Mouse (Mus musculus) frontal cortex, postnatal 10 days (tissue): ENCODE results near the gene Car4.

Source experiments
- DNase-seq, 2 experiments: peaks; one replicate each; pipeline ENCODE4 v3.0.0; 2022; ENCODE audit warnings: low spot score in 2 of 2, mixed read lengths in 1 of 2

Gene Car4

GRCm38 (mm10) chr11:84958271-84958630 is 665 bp downstream of the Car4 start:
- no peak for DNase-seq

- DNase-seq: no peak
Measured at GRCm38 (mm10) chr11:84959181-84959580, 1.6 kb downstream of the Car4 start.

DNA sequence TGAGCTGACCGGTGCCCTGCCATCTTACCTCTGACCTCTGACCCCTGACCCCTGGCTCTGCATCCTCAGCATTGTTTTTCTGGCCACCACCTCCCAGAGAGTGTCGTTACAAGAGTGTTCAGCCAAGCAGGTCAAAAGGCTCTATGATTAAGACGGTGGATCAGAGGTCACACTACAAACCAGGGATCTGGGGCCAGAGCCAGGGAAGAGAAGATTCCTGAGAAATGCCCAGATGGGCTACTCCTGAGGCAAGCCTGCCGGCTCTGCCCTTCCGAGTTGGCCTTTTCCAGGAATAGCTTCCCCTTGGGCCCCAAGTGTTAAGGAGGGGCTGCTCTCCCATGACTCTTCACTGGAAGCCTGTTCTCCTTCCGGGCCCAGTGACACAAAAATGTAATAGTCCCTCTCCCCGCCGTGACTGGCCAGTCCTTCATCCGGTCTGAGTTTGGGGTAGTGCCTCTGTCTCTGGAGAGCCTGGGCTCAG is 2.2 kb downstream of the Car4 start:
- DNase-seq: no peak

DNA sequence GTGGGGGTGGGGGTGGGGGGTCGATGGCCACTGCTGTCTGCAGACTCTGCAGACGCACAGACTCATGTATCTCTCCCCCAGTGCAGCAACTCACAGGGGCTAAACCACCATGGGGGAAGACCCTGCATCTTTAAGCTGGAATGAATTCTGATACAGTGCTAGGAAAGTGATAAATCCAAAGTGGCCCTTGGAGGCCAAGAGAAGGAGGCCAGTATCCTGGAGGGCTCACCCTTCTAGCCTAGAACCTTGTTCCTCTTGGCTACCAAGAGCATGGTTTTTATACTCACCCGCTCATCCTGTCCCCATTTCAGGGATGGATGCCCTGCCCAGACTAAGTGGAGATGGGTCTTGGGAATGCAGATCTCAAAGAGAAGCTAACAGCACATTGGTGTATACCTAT is 2.7 kb downstream of the Car4 start:
- no peak for DNase-seq

DNA sequence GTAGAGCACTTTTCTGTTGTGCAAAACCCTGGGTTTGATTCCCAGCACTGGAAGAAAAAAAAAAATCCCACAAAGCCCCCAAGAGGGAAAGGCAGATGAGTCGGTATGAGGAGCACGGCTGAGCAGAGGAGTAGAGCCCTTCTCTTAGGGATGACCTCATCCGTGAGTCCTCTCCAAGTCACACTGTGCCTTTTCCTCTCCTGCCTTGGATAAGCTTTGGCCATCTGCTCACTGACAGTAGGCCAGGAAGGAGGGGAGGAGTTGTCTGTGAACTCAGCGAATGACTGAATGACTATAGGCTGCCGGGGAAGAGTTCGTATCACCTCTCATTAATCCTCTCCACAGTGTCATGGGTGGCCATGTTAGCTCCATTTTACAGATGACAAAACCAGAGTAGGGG is 3.2 kb downstream of the Car4 start:
- DNase-seq: no peak

- no peak for DNase-seq
Measured at GRCm38 (mm10) chr11:84961571-84961970, 4.0 kb downstream of the Car4 start.

GRCm38 (mm10) chr11:84962536-84962935 is 5.0 kb downstream of the Car4 start:
- no peak for DNase-seq

GRCm38 (mm10) chr11:84963556-84963955 is 6.0 kb downstream of the Car4 start:
- DNase-seq: no peak

DNA sequence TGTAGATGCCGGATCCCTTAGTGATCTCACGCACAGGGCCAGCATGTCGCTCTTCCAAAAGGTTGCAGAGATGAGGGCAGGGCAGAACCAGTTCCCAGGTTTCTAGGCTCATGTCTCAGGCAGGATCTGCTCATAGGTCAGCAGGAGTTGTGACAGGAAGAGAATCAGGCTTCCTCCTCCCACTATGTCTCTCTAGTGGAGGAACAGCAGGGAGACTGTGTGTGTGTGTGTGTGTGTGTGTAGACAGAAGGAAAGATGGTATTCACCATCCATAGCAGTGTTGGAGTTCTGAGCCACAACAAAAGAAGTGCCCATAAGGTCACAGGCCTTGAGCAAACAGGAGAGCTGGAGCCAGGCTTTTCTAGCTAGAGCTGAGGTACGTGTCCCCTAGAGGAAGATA is 9.1 kb downstream of the Car4 start:
- no peak for DNase-seq

DNA sequence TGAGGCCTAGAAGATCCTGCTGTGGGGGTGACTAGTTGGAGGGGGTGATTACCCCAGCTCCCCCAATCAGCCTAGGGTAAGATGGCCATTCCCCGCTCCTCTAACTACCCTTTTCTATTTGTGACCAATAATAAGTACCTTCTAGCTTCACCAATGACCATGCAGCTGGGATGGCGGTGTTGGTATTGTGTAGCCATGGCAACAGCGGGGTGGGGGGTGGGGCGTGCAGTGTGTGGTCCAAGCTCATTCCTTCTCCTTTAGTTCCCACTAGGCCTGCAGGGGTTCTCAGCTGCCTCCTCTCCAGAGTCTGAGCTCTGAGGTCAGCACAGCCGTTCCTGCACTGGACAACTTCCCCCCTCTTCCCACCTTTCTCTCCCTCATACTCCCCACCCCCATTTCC is 9.5 kb downstream of the Car4 start:
- no peak for DNase-seq

GRCm38 (mm10) chr11:84968309-84968708 is 10.7 kb downstream of the Car4 start:
- no peak for DNase-seq

- peak in 1 of 2 experiments; percentile 31 for DNase-seq
Measured at GRCm38 (mm10) chr11:84968775-84969174, 11.2 kb downstream of the Car4 start.

DNA sequence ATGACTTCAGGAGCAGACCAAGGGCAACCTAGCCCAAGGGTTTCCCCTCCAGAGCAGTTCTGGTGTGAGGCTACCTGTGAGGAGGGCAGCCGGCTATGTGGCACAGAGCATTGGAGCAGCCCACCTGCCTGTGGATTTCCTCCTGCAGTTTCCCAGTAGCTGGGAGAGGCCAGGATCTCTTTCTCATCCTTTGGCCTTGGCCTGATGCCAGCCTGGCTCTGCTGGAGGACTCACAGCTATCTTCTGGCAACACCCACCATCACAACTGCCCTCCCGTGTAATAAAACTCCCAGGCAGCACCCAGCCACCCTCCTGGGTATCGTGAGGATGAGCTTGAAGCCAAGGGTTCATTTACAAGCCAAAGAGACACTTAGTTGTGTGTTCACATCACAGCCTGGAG is 14.5 kb downstream of the Car4 start:
- no peak for DNase-seq

- no peak for DNase-seq
Measured at GRCm38 (mm10) chr11:84973661-84974060, 16.1 kb downstream of the Car4 start.

GRCm38 (mm10) chr11:84974582-84974981 is 17.0 kb downstream of the Car4 start:
- no peak for DNase-seq

- no peak for DNase-seq
Measured at GRCm38 (mm10) chr11:84976706-84977105, 19.1 kb downstream of the Car4 start.

DNA sequence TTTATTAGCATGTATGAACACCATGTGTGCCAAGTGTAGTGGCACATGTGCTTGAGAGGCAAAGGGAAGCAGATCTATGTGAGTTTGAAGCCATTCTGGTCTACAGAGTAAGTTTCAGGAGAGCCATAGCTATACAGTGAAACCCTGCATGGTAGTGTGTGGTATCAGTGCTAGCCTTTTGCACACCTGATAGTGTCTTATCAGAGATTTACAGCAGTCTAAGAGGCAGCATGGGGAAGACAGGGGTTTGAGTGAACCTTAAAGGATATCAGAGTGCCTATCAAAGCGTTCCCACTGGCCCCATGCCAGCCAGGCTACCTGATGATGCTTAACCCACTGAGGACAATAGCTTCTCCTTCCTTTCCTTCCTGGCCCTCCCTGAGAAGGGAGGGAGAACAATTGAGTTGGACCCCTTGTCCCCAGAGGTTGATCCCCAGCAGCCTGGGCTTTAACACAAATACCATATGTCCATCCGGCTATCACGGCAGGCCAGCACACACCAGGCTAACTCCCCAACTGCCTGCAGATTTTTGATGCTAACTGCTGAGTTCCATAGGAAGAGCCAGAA is 19.9 kb downstream of the Car4 start:
- no peak for DNase-seq

DNA sequence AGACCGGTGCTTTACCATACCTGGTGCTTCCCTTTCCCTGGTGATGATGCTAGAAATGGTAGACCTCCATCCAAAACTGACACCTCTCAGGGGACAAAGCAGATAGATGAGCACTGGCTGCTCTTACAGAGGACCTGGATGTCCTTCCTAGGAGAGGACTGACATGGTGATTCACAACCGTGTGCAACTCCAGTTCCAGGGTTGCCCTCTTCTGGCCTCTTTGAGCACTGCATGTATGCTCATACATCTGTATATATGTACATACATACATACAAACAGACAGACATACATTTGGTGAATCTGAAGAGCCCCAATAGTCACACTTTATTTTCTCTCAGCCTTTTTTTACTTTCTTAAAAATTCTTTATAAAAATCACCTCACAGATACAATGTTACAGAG is 20.5 kb downstream of the Car4 start:
- DNase-seq: peak in 1 of 2 experiments; percentile 39

- no peak for DNase-seq
Measured at GRCm38 (mm10) chr11:84979351-84979750, 21.8 kb downstream of the Car4 start.

GRCm38 (mm10) chr11:84980697-84981096 is 23.1 kb downstream of the Car4 start:
- DNase-seq: no peak

- DNase-seq: no peak
Measured at GRCm38 (mm10) chr11:84985421-84985820, 27.8 kb downstream of the Car4 start.

- DNase-seq: no peak
Measured at GRCm38 (mm10) chr11:84988341-84988919, 30.8 kb downstream of the Car4 start.

GRCm38 (mm10) chr11:84992996-84993395 is 35.4 kb downstream of the Car4 start:
- no peak for DNase-seq

DNA sequence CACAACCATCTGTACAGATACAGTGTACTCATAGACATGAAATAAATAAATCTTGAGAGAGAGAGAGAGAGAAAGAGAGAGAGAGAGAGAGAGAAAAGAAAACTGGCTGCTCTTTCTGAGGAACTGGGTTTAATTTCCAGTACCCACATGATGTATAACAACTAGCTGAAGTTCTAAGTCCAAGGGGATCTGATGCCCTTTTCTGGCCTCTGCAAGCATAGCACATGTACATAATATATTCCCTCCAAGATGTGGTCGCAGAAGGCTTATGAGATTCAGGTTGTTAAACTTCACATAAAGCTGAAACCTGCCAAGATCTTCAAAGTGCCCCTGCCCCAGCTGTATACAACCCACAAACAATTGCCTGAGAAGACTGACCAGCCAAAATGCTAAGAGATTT is 37.7 kb downstream of the Car4 start:
- DNase-seq: no peak
